Mouse (Mus musculus) spleen, adult 2 months (tissue): ENCODE measurements around the gene Hpgds.

Source experiments
- CTCF ChIP-seq: fragments of 200-500 bp; IDR thresholded peaks from 2 replicates; pipeline ENCODE4 v1.5.1; 2011; ENCODE audit warnings: mild to moderate bottlenecking, inconsistent platforms; ENCODE audit not compliant: insufficient read depth, insufficient read length, insufficient replicate concordance; ENCODE audit errors: extremely low read depth
- POLR2A ChIP-seq: fragments of 200-500 bp; IDR thresholded peaks from 2 replicates; pipeline ENCODE4 v1.6.1; 2011; ENCODE audit warnings: low read depth, low read length, inconsistent platforms

- TF ChIP-seq CTCF, result no peak
- no peak for TF ChIP-seq POLR2A
Observed at GRCm38 (mm10) chr6:65138243-65138642, 6.5 kb downstream of the Hpgds start.
